Mouse (Mus musculus): Measurements from ENCODE around the gene Sowahc. TPM values are rescaled to one million over a fixed set of nuclear protein-coding genes. Genes with fewer than 3 reads are reported as not detected.

Sowahc gene
- total and polyA plus RNA-seq, 3 experiments, result 0.36 to 2.1 (median 1.5) TPM

- ATAC-seq (ENCODE audit: extremely low read depth, insufficient number of reproducible peaks, low FRiP score, poor library complexity, severe bottlenecking) (no peak), DNase-seq (ENCODE audit: low spot score) (no peak)
- Histone ChIP-seq H3K27me3 (ENCODE audit: insufficient read depth, low read length) (0 out of 2 replicates have a peak, but pooled peaks cover 6% of the 10 kb centered on the region), H3K4me1 (ENCODE audit: insufficient read depth, low read depth, low read length) (no peaks in the 10 kb centered on the region; the same call in 1 of the 2 replicates), H3K9me3 (replicated peaks) (no peaks in the 10 kb centered on the region), H3K4me3 (ENCODE audit: low read depth, low read length) (no peak overlapping the region), H3K36me3 (replicated peaks) (no peaks in the 10 kb centered on the region)
- no peak for TF ChIP-seq TAL1 (conservative IDR thresholded peaks at IDR 0.05; ENCODE audit: low read depth, low read length)
- TF ChIP-seq GATA2 (IDR thresholded peaks at IDR 0.05; ENCODE audit: borderline replicate concordance, low read depth, low read length), result no peak
- no peak for TF ChIP-seq POLR2AphosphoS5 (IDR thresholded peaks at IDR 0.05; ENCODE audit: insufficient replicate concordance, low read depth, low read length)
- TF ChIP-seq CTCF (IDR thresholded peaks at IDR 0.05; ENCODE audit: low read depth, low read length), result no peak
- TF ChIP-seq GATA1 (IDR thresholded peaks at IDR 0.05; ENCODE audit: borderline replicate concordance, low read length), result no peak
Observed at GRCm38 (mm10) chr10:59229205-59229820, 7.6 kb downstream of the Sowahc start.

DNA sequence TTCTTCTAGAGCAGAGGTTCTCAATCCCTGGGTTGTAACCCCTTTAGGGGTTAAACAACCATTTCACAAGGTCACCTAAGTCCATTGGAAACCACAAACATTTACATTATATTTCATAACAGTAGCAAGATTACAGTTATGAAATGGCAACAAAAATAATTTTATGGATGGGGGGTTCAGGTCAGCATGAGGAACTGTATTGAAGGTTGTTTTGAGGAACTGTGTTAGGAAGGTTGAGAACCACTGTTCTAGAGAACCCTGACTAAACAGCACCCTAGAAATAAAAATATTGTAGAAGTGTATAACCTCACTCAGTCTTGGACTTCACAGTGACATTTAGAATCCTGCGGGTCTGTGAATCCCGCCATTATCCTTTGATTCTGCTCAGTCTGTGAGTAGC is 13.5 kb downstream of the Sowahc start:
- no peaks in the 10 kb centered on the region for H3K9me3 ChIP-seq (replicated peaks)
- H3K27me3 ChIP-seq (ENCODE audit: insufficient read depth, low read length), result 0 out of 2 replicates have a peak, but pooled peaks cover 7% of the 10 kb centered on the region
- no peak overlapping the region for H3K4me3 ChIP-seq (ENCODE audit: low read depth, low read length)
- ATAC-seq (ENCODE audit: extremely low read depth, insufficient number of reproducible peaks, low FRiP score, poor library complexity, severe bottlenecking) (no peak), DNase-seq (ENCODE audit: low spot score) (no peak)
- H3K36me3 ChIP-seq (replicated peaks), result no peaks in the 10 kb centered on the region
- TF ChIP-seq CTCF (IDR thresholded peaks at IDR 0.05; ENCODE audit: low read depth, low read length), result no peak
- no peak for TF ChIP-seq TAL1 (conservative IDR thresholded peaks at IDR 0.05; ENCODE audit: low read depth, low read length)
- no peak for TF ChIP-seq GATA2 (IDR thresholded peaks at IDR 0.05; ENCODE audit: borderline replicate concordance, low read depth, low read length)
- TF ChIP-seq POLR2AphosphoS5 (IDR thresholded peaks at IDR 0.05; ENCODE audit: insufficient replicate concordance, low read depth, low read length), result no peak
- TF ChIP-seq GATA1 (IDR thresholded peaks at IDR 0.05; ENCODE audit: borderline replicate concordance, low read length), result no peak
- H3K4me1 ChIP-seq (ENCODE audit: insufficient read depth, low read depth, low read length), result no peaks in the 10 kb centered on the region

- TF ChIP-seq CTCF (IDR thresholded peaks at IDR 0.05; ENCODE audit: low read depth, low read length) (no peak), TAL1 (conservative IDR thresholded peaks at IDR 0.05; ENCODE audit: low read depth, low read length) (no peak), GATA1 (IDR thresholded peaks at IDR 0.05; ENCODE audit: borderline replicate concordance, low read length) (no peak), POLR2AphosphoS5 (IDR thresholded peaks at IDR 0.05; ENCODE audit: insufficient replicate concordance, low read depth, low read length) (no peak)
- no peaks in the 10 kb centered on the region for H3K4me1 ChIP-seq (ENCODE audit: insufficient read depth, low read depth, low read length)
- DNase-seq (ENCODE audit: low spot score), result no peak
- H3K36me3 ChIP-seq (replicated peaks), result no peaks in the 10 kb centered on the region
- ATAC-seq (ENCODE audit: extremely low read depth, insufficient number of reproducible peaks, low FRiP score, poor library complexity, severe bottlenecking), result no peak
- H3K9me3 ChIP-seq (replicated peaks), result no peaks in the 10 kb centered on the region
- 0 out of 2 replicates have a peak, but pooled peaks cover 7% of the 10 kb centered on the region for H3K27me3 ChIP-seq (ENCODE audit: insufficient read depth, low read length)
- no peak overlapping the region for H3K4me3 ChIP-seq (ENCODE audit: low read depth, low read length)
Observed at GRCm38 (mm10) chr10:59235847-59236246, 14.1 kb downstream of the Sowahc start.

DNA sequence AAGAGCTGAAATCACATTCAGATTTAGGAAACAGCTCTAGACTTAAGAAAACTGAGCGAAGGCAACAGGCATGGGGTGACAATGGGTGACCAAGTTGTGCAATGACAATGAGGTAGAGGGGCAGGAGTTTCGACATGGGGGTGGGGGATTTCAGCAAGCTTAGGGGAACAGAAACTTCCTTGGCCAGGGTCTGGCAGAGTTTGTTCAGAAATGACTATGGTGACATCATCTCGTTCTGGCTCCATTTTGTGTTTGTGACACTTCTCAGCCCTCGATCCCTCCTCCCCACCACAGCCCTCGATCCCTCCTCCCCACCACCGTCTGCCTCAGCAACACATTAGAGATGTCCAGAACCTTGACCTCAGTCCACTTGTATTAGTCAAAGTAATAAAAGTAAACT is 14.7 kb downstream of the Sowahc start:
- ATAC-seq (ENCODE audit: extremely low read depth, insufficient number of reproducible peaks, low FRiP score, poor library complexity, severe bottlenecking), result no peak
- Histone ChIP-seq H3K27me3 (ENCODE audit: insufficient read depth, low read length) (0 out of 2 replicates have a peak, but pooled peaks cover 7% of the 10 kb centered on the region), H3K9me3 (replicated peaks) (no peaks in the 10 kb centered on the region), H3K36me3 (replicated peaks) (no peaks in the 10 kb centered on the region), H3K4me1 (ENCODE audit: insufficient read depth, low read depth, low read length) (no peaks in the 10 kb centered on the region), H3K4me3 (ENCODE audit: low read depth, low read length) (no peak overlapping the region)
- TF ChIP-seq CTCF (IDR thresholded peaks at IDR 0.05; ENCODE audit: low read depth, low read length), result no peak
- no peak for TF ChIP-seq GATA2 (IDR thresholded peaks at IDR 0.05; ENCODE audit: borderline replicate concordance, low read depth, low read length)
- TF ChIP-seq TAL1 (conservative IDR thresholded peaks at IDR 0.05; ENCODE audit: low read depth, low read length), result no peak
- no peak for TF ChIP-seq POLR2AphosphoS5 (IDR thresholded peaks at IDR 0.05; ENCODE audit: insufficient replicate concordance, low read depth, low read length)
- no peak for TF ChIP-seq GATA1 (IDR thresholded peaks at IDR 0.05; ENCODE audit: borderline replicate concordance, low read length)
- DNase-seq (ENCODE audit: low spot score), result no peak

- no peaks in the 10 kb centered on the region for H3K9me3 ChIP-seq (replicated peaks)
- no peak for TF ChIP-seq GATA1 (IDR thresholded peaks at IDR 0.05; ENCODE audit: borderline replicate concordance, low read length)
- TF ChIP-seq TAL1 (conservative IDR thresholded peaks at IDR 0.05; ENCODE audit: low read depth, low read length), result no peak
- no peak for TF ChIP-seq POLR2AphosphoS5 (IDR thresholded peaks at IDR 0.05; ENCODE audit: insufficient replicate concordance, low read depth, low read length)
- TF ChIP-seq CTCF (IDR thresholded peaks at IDR 0.05; ENCODE audit: low read depth, low read length), result no peak
- no peak for TF ChIP-seq GATA2 (IDR thresholded peaks at IDR 0.05; ENCODE audit: borderline replicate concordance, low read depth, low read length)
- H3K27me3 ChIP-seq (ENCODE audit: insufficient read depth, low read length), result 0 out of 2 replicates have a peak, but pooled peaks cover 7% of the 10 kb centered on the region
- H3K4me3 ChIP-seq (ENCODE audit: low read depth, low read length), result no peak overlapping the region
- ATAC-seq (ENCODE audit: extremely low read depth, insufficient number of reproducible peaks, low FRiP score, poor library complexity, severe bottlenecking), result no peak
- no peak for DNase-seq (ENCODE audit: low spot score)
- H3K36me3 ChIP-seq (replicated peaks), result no peaks in the 10 kb centered on the region
- no peaks in the 10 kb centered on the region for H3K4me1 ChIP-seq (ENCODE audit: insufficient read depth, low read depth, low read length)
Observed at GRCm38 (mm10) chr10:59237757-59238156, 16.0 kb downstream of the Sowahc start.

DNA sequence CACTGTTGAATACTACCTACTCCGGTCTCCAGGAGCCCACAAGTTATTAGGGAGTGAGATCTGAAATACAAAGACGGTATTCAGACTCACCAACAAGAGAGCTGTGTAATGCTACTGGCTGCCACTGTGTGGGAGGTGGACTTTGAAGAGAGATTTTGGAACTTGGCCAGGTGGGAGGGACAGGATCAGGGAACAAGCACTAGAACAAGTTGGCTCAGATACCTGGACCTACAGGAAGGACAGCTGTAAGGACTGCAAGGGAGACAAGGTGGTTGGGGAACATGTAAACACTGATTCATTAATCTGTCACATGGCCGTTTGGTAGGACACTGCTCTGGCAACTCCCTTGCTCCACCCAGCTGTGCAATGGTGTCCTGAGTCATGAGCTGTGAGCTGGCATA is 19.4 kb downstream of the Sowahc start:
- no peaks in the 10 kb centered on the region for H3K27me3 ChIP-seq (ENCODE audit: insufficient read depth, low read length)
- no peak for ATAC-seq (ENCODE audit: extremely low read depth, insufficient number of reproducible peaks, low FRiP score, poor library complexity, severe bottlenecking)
- H3K36me3 ChIP-seq (replicated peaks), result no peaks in the 10 kb centered on the region
- TF ChIP-seq GATA2 (IDR thresholded peaks at IDR 0.05; ENCODE audit: borderline replicate concordance, low read depth, low read length), result no peak
- TF ChIP-seq POLR2AphosphoS5 (IDR thresholded peaks at IDR 0.05; ENCODE audit: insufficient replicate concordance, low read depth, low read length), result no peak
- TF ChIP-seq TAL1 (conservative IDR thresholded peaks at IDR 0.05; ENCODE audit: low read depth, low read length), result no peak
- TF ChIP-seq GATA1 (IDR thresholded peaks at IDR 0.05; ENCODE audit: borderline replicate concordance, low read length), result no peak
- no peak for TF ChIP-seq CTCF (IDR thresholded peaks at IDR 0.05; ENCODE audit: low read depth, low read length)
- DNase-seq (ENCODE audit: low spot score), result no peak
- no peaks in the 10 kb centered on the region for H3K9me3 ChIP-seq (replicated peaks)
- H3K4me1 ChIP-seq (ENCODE audit: insufficient read depth, low read depth, low read length), result no peaks in the 10 kb centered on the region
- H3K4me3 ChIP-seq (ENCODE audit: low read depth, low read length), result no peak overlapping the region
